Mouse (Mus musculus): Measurements from ENCODE around the gene Cnnm4. TPM values are rescaled to one million over a fixed set of nuclear protein-coding genes. Genes with fewer than 3 reads are reported as not detected.

Gene Cnnm4
- polyA plus RNA-seq (2014; fragmentation: Illumina TruSeq; extraction: RNeasy Lipid Tissue Mini Kit (QIAGEN cat#74804); ENCODE audit: low replicate concordance), result 13.8 TPM

GRCm38 (mm10) chr1:36471181-36472105 is at the start of gene Cnnm4:
Cnnm4 (plus strand) TSS chr1:36471620.

DNA sequence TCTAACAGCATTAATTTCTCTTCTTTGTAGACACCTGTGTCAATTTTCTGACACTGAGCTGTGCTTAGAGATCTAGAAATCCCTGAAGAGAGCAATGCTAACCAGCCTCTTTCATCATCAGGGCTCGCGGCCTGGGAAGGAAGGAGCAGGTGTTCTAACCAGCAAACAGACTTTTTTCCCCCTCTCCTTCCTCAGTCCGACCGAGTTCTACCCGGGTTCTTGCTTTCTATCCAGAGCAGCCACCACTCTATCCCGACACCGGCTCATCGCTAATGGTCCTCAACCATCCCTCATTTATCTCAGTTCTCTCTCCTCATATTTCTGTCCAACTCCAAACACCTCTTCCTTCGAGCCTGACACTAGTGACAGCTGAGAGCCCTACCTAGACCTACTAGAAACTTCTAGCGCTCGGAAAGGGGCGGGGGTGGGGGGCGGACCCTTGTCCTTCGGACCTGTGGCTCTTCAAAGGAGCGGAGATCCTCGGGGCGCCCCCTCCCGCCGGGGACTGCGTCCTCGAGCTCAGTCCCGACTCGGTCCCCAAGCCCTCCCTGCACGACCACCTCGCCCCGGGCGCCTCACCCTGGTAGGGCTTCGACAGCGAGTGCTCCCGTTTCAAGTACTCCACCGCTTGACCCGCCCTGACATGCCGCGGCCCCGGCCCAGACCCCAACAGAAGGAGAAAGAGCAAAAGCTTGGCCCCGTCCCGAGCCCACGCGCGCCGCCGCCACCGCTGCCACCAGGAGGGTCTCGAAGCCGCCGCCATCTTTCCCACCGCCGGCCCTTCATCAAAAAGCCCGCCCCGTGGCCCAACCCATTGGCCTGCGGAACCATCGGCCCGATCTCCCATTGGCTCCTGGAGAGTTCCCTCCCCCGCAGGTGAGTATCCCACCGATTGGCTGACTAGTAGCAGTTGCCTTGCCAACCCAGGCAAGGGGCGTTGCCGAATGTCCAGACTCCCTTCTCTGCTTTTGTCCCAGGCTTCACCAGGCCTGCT is 26.7 kb upstream of the Cnnm4 start, which contains the start of gene Lman2l:
Lman2l (minus strand) TSS at position 801 of the 994 bp plus-strand sequence.

GRCm38 (mm10) chr1:36511289-36512021 is 40.0 kb downstream of the Cnnm4 start, which contains the start of gene Cnnm3:
Cnnm3 (plus strand) TSS chr1:36511867.

DNA sequence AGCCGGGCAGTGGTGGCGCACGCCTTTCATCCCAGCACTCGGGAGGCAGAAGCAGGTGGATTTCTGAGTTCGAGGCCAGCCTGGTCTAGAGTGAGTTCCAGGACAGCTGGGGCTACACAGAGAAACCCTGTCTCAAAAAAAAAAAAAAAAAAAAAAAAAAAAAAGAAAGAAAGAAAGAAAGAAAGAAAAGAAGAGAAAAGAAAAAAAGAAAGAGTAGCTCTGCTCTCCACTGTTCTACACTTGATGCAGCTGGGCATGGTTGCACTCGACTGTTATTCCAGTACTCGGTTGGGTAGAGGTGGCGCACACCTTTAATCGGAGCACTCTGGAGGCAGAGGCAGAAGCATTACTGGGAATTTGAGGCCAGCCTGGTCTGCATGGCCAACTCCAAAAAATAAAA is 65.4 kb downstream of the Cnnm4 start, which contains the start of gene Ankrd23:
Ankrd23 (minus strand) TSS at position 101 of the 400 bp plus-strand sequence.

GRCm38 (mm10) chr1:36539186-36539585 is 67.8 kb downstream of the Cnnm4 start, which contains the start of gene Gm42417:
Gm42417 (minus strand) TSS chr1:36539429.

DNA sequence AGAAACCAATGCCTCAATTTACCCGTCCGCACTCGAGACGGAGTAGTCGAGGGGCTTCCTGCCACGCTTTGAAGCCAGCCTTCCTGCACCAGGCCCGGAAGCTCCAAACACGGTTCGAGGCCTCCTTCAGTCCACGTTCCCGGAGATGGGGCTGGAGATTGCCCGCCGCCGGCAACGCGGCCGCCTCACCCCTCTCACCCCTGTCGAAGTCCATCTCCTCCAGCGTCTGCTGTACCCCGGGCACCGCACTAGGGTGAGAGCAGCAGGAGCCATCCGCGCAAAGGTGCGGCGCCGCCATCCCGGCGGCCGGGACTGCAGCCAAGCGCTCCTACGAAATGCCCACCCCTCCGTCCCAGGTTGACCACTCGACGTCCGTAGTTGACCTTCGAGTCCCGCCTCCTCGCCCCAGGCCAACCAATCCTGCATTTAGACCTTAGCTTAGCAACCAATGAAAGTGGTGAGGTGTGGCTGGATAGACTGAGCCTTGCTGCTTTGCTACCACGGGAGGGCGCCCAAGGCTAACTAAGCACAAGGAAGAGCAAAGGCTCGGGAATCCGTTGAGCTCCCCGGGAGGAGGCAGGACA is 75.6 kb downstream of the Cnnm4 start, which contains the start of gene Ankrd39:
Ankrd39 (minus strand) TSS at position 558 of the 584 bp plus-strand sequence.

Other genes starting within 250 kb of the Cnnm4 start
- 37.4 TPM for gene Uggt1, start 226.9 kb upstream of the Cnnm4 start, polyA plus RNA-seq (2014; fragmentation: Illumina TruSeq; extraction: RNeasy Lipid Tissue Mini Kit (QIAGEN cat#74804); ENCODE audit: low replicate concordance)
- gene Neurl3, start 196.9 kb upstream of the Cnnm4 start, polyA plus RNA-seq (2014; fragmentation: Illumina TruSeq; extraction: RNeasy Lipid Tissue Mini Kit (QIAGEN cat#74804); ENCODE audit: low replicate concordance), result 187 TPM
- 0.07 TPM for gene Arid5a, start 163.9 kb upstream of the Cnnm4 start, polyA plus RNA-seq (2014; fragmentation: Illumina TruSeq; extraction: RNeasy Lipid Tissue Mini Kit (QIAGEN cat#74804); ENCODE audit: low replicate concordance)
- 11.0 TPM for gene Kansl3, start 102.4 kb upstream of the Cnnm4 start, polyA plus RNA-seq (2014; fragmentation: Illumina TruSeq; extraction: RNeasy Lipid Tissue Mini Kit (QIAGEN cat#74804); ENCODE audit: low replicate concordance)
- gene Fer1l5, start 99.3 kb upstream of the Cnnm4 start, polyA plus RNA-seq (2014; fragmentation: Illumina TruSeq; extraction: RNeasy Lipid Tissue Mini Kit (QIAGEN cat#74804); ENCODE audit: low replicate concordance), result not detected
- gene Lman2l, start 26.3 kb upstream of the Cnnm4 start, polyA plus RNA-seq (2014; fragmentation: Illumina TruSeq; extraction: RNeasy Lipid Tissue Mini Kit (QIAGEN cat#74804); ENCODE audit: low replicate concordance), result 2.9 TPM
- 3.8 TPM for gene Cnnm3, start 40.2 kb downstream of the Cnnm4 start, polyA plus RNA-seq (2014; fragmentation: Illumina TruSeq; extraction: RNeasy Lipid Tissue Mini Kit (QIAGEN cat#74804); ENCODE audit: low replicate concordance)
- gene Ankrd23, start 65.3 kb downstream of the Cnnm4 start, polyA plus RNA-seq (2014; fragmentation: Illumina TruSeq; extraction: RNeasy Lipid Tissue Mini Kit (QIAGEN cat#74804); ENCODE audit: low replicate concordance), result not detected
- gene Gm42417, start 67.8 kb downstream of the Cnnm4 start, polyA plus RNA-seq (2014; fragmentation: Illumina TruSeq; extraction: RNeasy Lipid Tissue Mini Kit (QIAGEN cat#74804); ENCODE audit: low replicate concordance), result not detected
- gene Ankrd39, start 75.8 kb downstream of the Cnnm4 start, polyA plus RNA-seq (2014; fragmentation: Illumina TruSeq; extraction: RNeasy Lipid Tissue Mini Kit (QIAGEN cat#74804); ENCODE audit: low replicate concordance), result 1.0 TPM
- 0.19 TPM for gene Sema4c, start 86.7 kb downstream of the Cnnm4 start, polyA plus RNA-seq (2014; fragmentation: Illumina TruSeq; extraction: RNeasy Lipid Tissue Mini Kit (QIAGEN cat#74804); ENCODE audit: low replicate concordance)
- gene Fam178b, start 211.6 kb downstream of the Cnnm4 start, polyA plus RNA-seq (2014; fragmentation: Illumina TruSeq; extraction: RNeasy Lipid Tissue Mini Kit (QIAGEN cat#74804); ENCODE audit: low replicate concordance), result not detected
- 69.1 TPM for gene Cox5b, start 219.8 kb downstream of the Cnnm4 start, polyA plus RNA-seq (2014; fragmentation: Illumina TruSeq; extraction: RNeasy Lipid Tissue Mini Kit (QIAGEN cat#74804); ENCODE audit: low replicate concordance)
- not detected for gene 4933424G06Rik, start 238.5 kb downstream of the Cnnm4 start, polyA plus RNA-seq (2014; fragmentation: Illumina TruSeq; extraction: RNeasy Lipid Tissue Mini Kit (QIAGEN cat#74804); ENCODE audit: low replicate concordance)
- gene Actr1b, start 242.8 kb downstream of the Cnnm4 start, polyA plus RNA-seq (2014; fragmentation: Illumina TruSeq; extraction: RNeasy Lipid Tissue Mini Kit (QIAGEN cat#74804); ENCODE audit: low replicate concordance), result 8.6 TPM

All from small intestine, adult 10 weeks (tissue).